Mouse (Mus musculus): ENCODE data around the gene Prkd2. TPM values are rescaled to one million over a fixed set of nuclear protein-coding genes. Genes with fewer than 3 reads are reported as not detected.
A peak's percentile ranks its signal among the peaks of the same experiment; 100 is the strongest.

Prkd2 gene
- total RNA-seq, 2 experiments from 2014 or later = 5.8 to 8.2 TPM

DNA sequence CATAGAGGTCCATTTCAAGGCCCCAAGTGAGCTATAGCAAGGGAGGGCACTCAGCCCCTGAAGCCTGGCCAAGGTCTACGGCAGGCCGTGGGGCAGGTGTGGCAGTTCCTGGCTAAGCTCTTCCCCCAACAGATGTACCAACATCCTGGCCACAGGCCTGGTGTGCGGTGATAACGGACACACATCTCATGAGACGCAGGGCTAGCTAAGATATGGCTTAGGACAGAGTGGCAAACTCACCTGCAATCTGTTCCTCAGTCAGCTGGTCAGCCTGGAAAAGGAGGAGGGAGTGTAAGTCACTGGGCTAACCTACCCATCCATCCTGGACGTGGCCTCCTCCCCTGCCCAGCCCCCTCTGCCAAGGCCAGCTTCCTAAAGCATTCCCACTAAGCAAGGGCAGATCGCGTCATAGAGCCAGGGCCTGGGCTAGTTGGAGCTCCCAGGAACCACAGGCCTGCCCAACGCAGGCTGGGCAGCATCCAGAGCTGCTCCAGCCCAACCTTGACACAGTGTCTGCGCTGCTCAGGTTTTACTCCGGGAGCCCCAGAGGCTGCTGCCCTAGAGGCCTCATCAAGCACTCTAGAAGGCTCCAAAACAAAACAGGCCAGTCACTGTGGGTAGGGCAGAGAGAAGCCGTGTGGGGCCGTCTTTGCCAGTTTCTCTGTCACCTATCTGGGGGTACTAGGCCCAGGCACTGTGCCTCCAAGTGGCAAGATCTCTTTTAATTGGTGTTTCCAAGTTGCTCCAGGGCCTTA is 76.9 kb downstream of the Prkd2 start:
- peak in 1 of 2 experiments; percentile 32 for DNase-seq

Other genes with a start within 250 kb of the Prkd2 start
- 100 to 1,000 TPM; 129 to 133 TPM for gene Arhgap35, start 227.9 kb upstream of the Prkd2 start, total RNA-seq (2021)
- not detected for gene Ceacam15, start 167.2 kb upstream of the Prkd2 start, total RNA-seq (2021)
- gene Ceacam9, start 121.0 kb upstream of the Prkd2 start, total RNA-seq (2021) = not detected
- gene Ap2s1, start 104.5 kb upstream of the Prkd2 start, total RNA-seq (2021) = 100 to 1,000 TPM; 257 to 299 TPM
- gene Slc1a5, start 61.6 kb upstream of the Prkd2 start, total RNA-seq (2021) = 1 to 10 TPM; 2.1 to 2.7 TPM
- 100 to 1,000 TPM; 288 to 292 TPM for gene Strn4, start 27.0 kb upstream of the Prkd2 start, total RNA-seq (2021)
- gene Fkrp, start 26.2 kb upstream of the Prkd2 start, total RNA-seq (2021) = 10 to 100 TPM; 41.8 to 44.7 TPM
- gene Dact3, start 32.4 kb downstream of the Prkd2 start, total RNA-seq (2021) = 100 to 1,000 TPM; 146 to 149 TPM
- gene Gng8, start 48.9 kb downstream of the Prkd2 start, total RNA-seq (2021) = 1 to 10 TPM; 2.4 to 2.7 TPM
- not detected for gene Ptgir, start 63.6 kb downstream of the Prkd2 start, total RNA-seq (2021)
- 1,000 to 10,000 TPM; 2,055 to 2,361 TPM for gene Calm3, start 81.2 kb downstream of the Prkd2 start, total RNA-seq (2021)
- 100 to 1,000 TPM; 345 to 361 TPM for gene Pnmal2, start 101.8 kb downstream of the Prkd2 start, total RNA-seq (2021)
- 100 to 1,000 TPM; 119 to 124 TPM for gene Pnmal1, start 116.8 kb downstream of the Prkd2 start, total RNA-seq (2021)
- 10 to 100 TPM; 55.2 to 56.6 TPM for gene Gm42372, start 140.2 kb downstream of the Prkd2 start, total RNA-seq (2021)
- gene Ccdc8, start 149.8 kb downstream of the Prkd2 start, total RNA-seq (2021) = 1 to 10 TPM; 2.2 to 2.8 TPM
- gene Ppp5c, start 185.0 kb downstream of the Prkd2 start, total RNA-seq (2021) = 100 to 1,000 TPM; 147 to 149 TPM
- 10 to 100 TPM in 1 of 2 experiments, 1 to 10 TPM in 1; 4.3 to 14.4 TPM for gene Hif3a, start 219.5 kb downstream of the Prkd2 start, total RNA-seq (2021)
- gene Psg16, start 231.1 kb downstream of the Prkd2 start, total RNA-seq (2021) = 1 to 10 TPM; 3.0 to 3.8 TPM